Mouse (Mus musculus): ENCODE data around the gene Gm42791. TPM values are rescaled to one million over a fixed set of nuclear protein-coding genes. Genes with fewer than 3 reads are reported as not detected.

Gene Gm42791
- polyA plus RNA-seq, 1 experiment: 0.78 TPM

GRCm38 (mm10) chr5:148958355-148958754 lies 36.6 kb downstream of the Gm42791 start:
- TF ChIP-seq POLR2A (IDR thresholded peaks at IDR 0.05; ENCODE audit: borderline replicate concordance, low read depth, low read length) (no peak), CTCF (IDR thresholded peaks at IDR 0.05; ENCODE audit: low read depth, low read length) (peak; percentile 59; the same call in 1 of the 2 replicates)
- no peak overlapping the region for H3K27ac ChIP-seq (ENCODE audit: insufficient read depth, low read depth, low read length)
- H3K4me3 ChIP-seq (ENCODE audit: insufficient read depth, low read length): no peak overlapping the region
- H3K4me1 ChIP-seq (ENCODE audit: control insufficient read depth, insufficient read depth, low read length): peaks cover 4% of the 10 kb centered on the region; the same call in 1 of the 2 replicates

DNA sequence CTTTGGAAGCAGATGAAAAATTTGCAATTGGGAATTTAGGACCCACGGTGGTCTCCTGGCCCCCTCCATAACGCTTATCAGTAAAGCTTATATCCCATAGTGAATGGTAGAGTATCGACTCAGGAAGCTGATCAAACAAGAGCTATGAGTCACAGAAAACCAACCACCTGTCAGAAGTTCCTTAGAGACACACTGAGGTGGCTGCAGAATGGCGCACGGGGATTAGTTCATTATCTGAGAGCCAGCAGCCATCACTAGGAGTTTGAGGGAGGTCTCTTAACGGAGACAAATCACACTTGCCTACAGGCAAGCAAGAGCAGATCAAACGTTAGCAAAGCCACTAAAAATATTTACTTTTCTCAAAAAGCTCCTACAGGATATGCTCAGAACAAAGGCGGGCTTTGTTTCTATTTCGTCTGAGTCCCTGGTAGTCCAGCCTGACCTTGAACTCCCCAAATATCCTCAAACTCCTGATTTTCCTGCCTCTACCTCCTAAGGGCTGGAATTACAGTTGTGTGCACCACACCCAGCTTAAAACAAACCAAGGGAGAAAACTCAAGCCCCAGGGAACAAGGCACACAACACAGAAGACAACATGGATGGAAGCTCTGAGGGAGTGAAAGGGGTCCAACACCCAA lies 37.9 kb downstream of the Gm42791 start:
- Histone ChIP-seq H3K4me1 (ENCODE audit: control insufficient read depth, insufficient read depth, low read length) (peaks cover 4% of the 10 kb centered on the region; the same call in 1 of the 2 replicates), H3K4me3 (ENCODE audit: insufficient read depth, low read length) (no peak overlapping the region), H3K27ac (ENCODE audit: insufficient read depth, low read depth, low read length) (no peak overlapping the region)
- TF ChIP-seq CTCF (IDR thresholded peaks at IDR 0.05; ENCODE audit: low read depth, low read length) (no peak), POLR2A (IDR thresholded peaks at IDR 0.05; ENCODE audit: borderline replicate concordance, low read depth, low read length) (no peak)

- H3K4me1 ChIP-seq (ENCODE audit: control insufficient read depth, insufficient read depth, low read length): peaks cover 4% of the 10 kb centered on the region; the same call in 1 of the 2 replicates
- TF ChIP-seq POLR2A (IDR thresholded peaks at IDR 0.05; ENCODE audit: borderline replicate concordance, low read depth, low read length) (no peak), CTCF (IDR thresholded peaks at IDR 0.05; ENCODE audit: low read depth, low read length) (no peak)
- no peak overlapping the region for H3K4me3 ChIP-seq (ENCODE audit: insufficient read depth, low read length)
- H3K27ac ChIP-seq (ENCODE audit: insufficient read depth, low read depth, low read length): no peak overlapping the region
Observed at GRCm38 (mm10) chr5:148956091-148956490, 38.9 kb downstream of the Gm42791 start.

DNA sequence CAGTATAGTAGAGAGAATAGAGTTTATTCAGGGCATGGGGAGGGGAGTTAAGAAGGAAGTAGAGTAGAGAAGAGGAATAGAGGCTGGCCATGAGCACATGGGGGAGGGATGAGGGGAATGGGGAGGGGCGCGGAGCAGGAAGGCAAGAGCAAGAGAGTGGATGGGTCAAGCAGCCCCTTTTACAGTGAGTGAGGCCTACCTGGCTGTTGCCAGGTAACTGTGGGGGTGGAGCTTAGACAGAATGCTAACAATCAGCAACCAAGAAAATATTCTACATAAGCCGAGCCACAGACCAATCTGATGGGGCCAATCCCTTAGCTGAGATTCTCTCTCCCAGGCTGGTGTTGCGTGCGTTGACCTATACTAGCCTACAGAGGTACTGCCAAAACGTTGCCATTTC lies 39.4 kb downstream of the Gm42791 start:
- no peak overlapping the region for H3K4me3 ChIP-seq (ENCODE audit: insufficient read depth, low read length)
- H3K27ac ChIP-seq (ENCODE audit: insufficient read depth, low read depth, low read length): no peak overlapping the region
- TF ChIP-seq POLR2A (IDR thresholded peaks at IDR 0.05; ENCODE audit: borderline replicate concordance, low read depth, low read length): no peak
- no peak for TF ChIP-seq CTCF (IDR thresholded peaks at IDR 0.05; ENCODE audit: low read depth, low read length)
- peaks cover 4% of the 10 kb centered on the region; the same call in 1 of the 2 replicates for H3K4me1 ChIP-seq (ENCODE audit: control insufficient read depth, insufficient read depth, low read length)

GRCm38 (mm10) chr5:148954314-148955060 lies 40.5 kb downstream of the Gm42791 start:
- peaks cover 4% of the 10 kb centered on the region; the same call in 1 of the 2 replicates for H3K4me1 ChIP-seq (ENCODE audit: control insufficient read depth, insufficient read depth, low read length)
- TF ChIP-seq CTCF (IDR thresholded peaks at IDR 0.05; ENCODE audit: low read depth, low read length) (no peak), POLR2A (IDR thresholded peaks at IDR 0.05; ENCODE audit: borderline replicate concordance, low read depth, low read length) (no peak)
- H3K4me3 ChIP-seq (ENCODE audit: insufficient read depth, low read length): no peak overlapping the region
- H3K27ac ChIP-seq (ENCODE audit: insufficient read depth, low read depth, low read length): no peak overlapping the region

- Histone ChIP-seq H3K27ac (ENCODE audit: insufficient read depth, low read depth, low read length) (no peak overlapping the region), H3K4me3 (ENCODE audit: insufficient read depth, low read length) (no peak overlapping the region), H3K4me1 (ENCODE audit: control insufficient read depth, insufficient read depth, low read length) (peaks cover 4% of the 10 kb centered on the region; the same call in 1 of the 2 replicates)
- TF ChIP-seq POLR2A (IDR thresholded peaks at IDR 0.05; ENCODE audit: borderline replicate concordance, low read depth, low read length) (no peak), CTCF (IDR thresholded peaks at IDR 0.05; ENCODE audit: low read depth, low read length) (no peak)
Observed at GRCm38 (mm10) chr5:148953098-148953497, 41.8 kb downstream of the Gm42791 start.

DNA sequence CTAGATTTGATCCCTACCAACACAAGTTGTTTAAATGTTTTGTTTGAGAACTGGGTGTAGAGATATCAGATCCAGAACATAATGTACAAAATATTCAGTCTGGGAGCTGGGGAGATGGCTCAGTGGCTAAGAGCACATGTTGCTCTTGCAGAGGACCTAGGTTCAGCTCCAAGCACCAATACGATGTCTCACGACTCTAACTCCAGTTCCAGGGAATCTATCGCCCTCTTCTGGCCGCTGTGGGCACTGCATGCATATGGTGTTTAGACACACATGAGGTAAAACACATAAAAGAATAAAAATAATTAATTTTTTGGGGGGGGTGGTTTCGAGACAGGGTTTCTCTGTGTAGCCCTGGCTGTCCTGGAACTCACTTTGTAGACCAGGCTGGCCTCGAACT lies 42.5 kb downstream of the Gm42791 start:
- peaks cover 4% of the 10 kb centered on the region; the same call in 1 of the 2 replicates for H3K4me1 ChIP-seq (ENCODE audit: control insufficient read depth, insufficient read depth, low read length)
- TF ChIP-seq POLR2A (IDR thresholded peaks at IDR 0.05; ENCODE audit: borderline replicate concordance, low read depth, low read length) (no peak), CTCF (IDR thresholded peaks at IDR 0.05; ENCODE audit: low read depth, low read length) (peak; percentile 43; the same call in 1 of the 2 replicates)
- H3K27ac ChIP-seq (ENCODE audit: insufficient read depth, low read depth, low read length): no peak overlapping the region
- H3K4me3 ChIP-seq (ENCODE audit: insufficient read depth, low read length): no peak overlapping the region

- no peak overlapping the region for H3K27ac ChIP-seq (ENCODE audit: insufficient read depth, low read depth, low read length)
- no peak for TF ChIP-seq POLR2A (IDR thresholded peaks at IDR 0.05; ENCODE audit: borderline replicate concordance, low read depth, low read length)
- TF ChIP-seq CTCF (IDR thresholded peaks at IDR 0.05; ENCODE audit: low read depth, low read length): no peak
- H3K4me3 ChIP-seq (ENCODE audit: insufficient read depth, low read length): no peak overlapping the region
- H3K4me1 ChIP-seq (ENCODE audit: control insufficient read depth, insufficient read depth, low read length): peaks cover 4% of the 10 kb centered on the region; the same call in 1 of the 2 replicates
Observed at GRCm38 (mm10) chr5:148951360-148951759, 43.6 kb downstream of the Gm42791 start.

DNA sequence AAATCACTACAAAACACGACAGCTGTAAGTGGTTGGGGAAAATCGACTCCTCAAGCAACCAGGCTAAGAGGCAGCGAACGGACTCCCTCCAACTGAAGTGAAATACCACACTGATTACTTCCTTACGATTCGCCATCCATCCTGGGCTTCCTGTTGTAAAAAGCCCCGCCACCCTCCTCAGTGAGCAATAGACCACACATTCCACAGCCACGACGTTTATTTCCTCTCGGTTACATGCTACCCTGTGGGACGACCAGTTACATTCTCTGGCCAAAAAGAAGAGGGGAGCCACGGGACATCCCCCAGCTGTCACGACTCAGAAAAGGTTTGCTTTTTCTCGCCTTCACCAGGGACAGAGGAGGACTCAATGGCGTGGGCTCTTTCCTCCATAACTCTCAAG lies 44.9 kb downstream of the Gm42791 start:
- Histone ChIP-seq H3K4me1 (ENCODE audit: control insufficient read depth, insufficient read depth, low read length) (peaks cover under 1% of the 10 kb centered on the region; the same call in 1 of the 2 replicates), H3K27ac (ENCODE audit: insufficient read depth, low read depth, low read length) (no peak overlapping the region)
- TF ChIP-seq POLR2A (IDR thresholded peaks at IDR 0.05; ENCODE audit: borderline replicate concordance, low read depth, low read length) (no peak), CTCF (IDR thresholded peaks at IDR 0.05; ENCODE audit: low read depth, low read length) (no peak)

DNA sequence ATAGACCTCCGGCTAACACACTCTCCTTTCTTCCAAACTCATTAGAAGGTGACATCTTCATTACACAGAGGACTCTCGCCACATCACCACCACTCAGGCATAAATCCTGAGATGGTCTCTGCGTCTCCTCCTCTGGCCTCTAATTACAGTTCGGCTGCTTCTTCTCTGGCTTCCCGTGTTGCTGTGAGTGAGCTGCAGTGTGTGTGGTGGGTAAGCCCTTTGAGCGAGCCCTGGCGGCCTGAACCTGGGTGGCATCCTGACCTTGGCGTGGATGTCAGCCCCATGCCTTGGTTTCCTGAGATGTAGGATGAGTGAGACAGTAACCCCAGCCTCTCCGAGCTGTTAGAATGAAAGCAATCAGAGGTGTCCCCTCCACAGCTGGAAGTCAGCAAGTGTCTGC lies 46.4 kb downstream of the Gm42791 start:
- no peaks in the 10 kb centered on the region for H3K4me1 ChIP-seq (ENCODE audit: control insufficient read depth, insufficient read depth, low read length)
- H3K4me3 ChIP-seq (ENCODE audit: insufficient read depth, low read length): no peak overlapping the region
- TF ChIP-seq POLR2A (IDR thresholded peaks at IDR 0.05; ENCODE audit: borderline replicate concordance, low read depth, low read length): no peak
- no peak for TF ChIP-seq CTCF (IDR thresholded peaks at IDR 0.05; ENCODE audit: low read depth, low read length)
- no peak overlapping the region for H3K27ac ChIP-seq (ENCODE audit: insufficient read depth, low read depth, low read length)

More for the DNA sequence above, 44.9 kb downstream of the Gm42791 start:
- H3K4me3 ChIP-seq (ENCODE audit: insufficient read depth, low read length): no peak overlapping the region
